Mouse (Mus musculus): Measurements from ENCODE around the gene Hectd3.
A peak's percentile ranks its signal among the peaks of the same experiment; 100 is the strongest.

Gene Hectd3

GRCm38 (mm10) chr4:117017738-117018137 lies 22.6 kb downstream of the Hectd3 start:
- no peak for DNase-seq (ENCODE audit: low spot score)

GRCm38 (mm10) chr4:117018327-117018726 lies 23.2 kb downstream of the Hectd3 start:
- DNase-seq (ENCODE audit: low spot score) = no peak

GRCm38 (mm10) chr4:117019206-117020134 lies 24.4 kb downstream of the Hectd3 start, which contains the start of gene Eif2b3:
Gene Eif2b3 (plus strand): TSS chr4:117019402.
- peak; percentile 90 for DNase-seq (ENCODE audit: low spot score)

- DNase-seq (ENCODE audit: low spot score) = no peak
Measured at GRCm38 (mm10) chr4:117023469-117023868, 28.4 kb downstream of the Hectd3 start.

GRCm38 (mm10) chr4:117031105-117031504 lies 36.0 kb downstream of the Hectd3 start:
- DNase-seq (ENCODE audit: low spot score) = no peak

GRCm38 (mm10) chr4:117039925-117040687 lies 45.0 kb downstream of the Hectd3 start:
- DNase-seq (ENCODE audit: low spot score) = peak; percentile 49

- no peak for DNase-seq (ENCODE audit: low spot score)
Measured at GRCm38 (mm10) chr4:117040791-117041190, 45.7 kb downstream of the Hectd3 start.

GRCm38 (mm10) chr4:117041283-117041721 lies 46.2 kb downstream of the Hectd3 start:
- peak; percentile 92 for DNase-seq (ENCODE audit: low spot score)

- DNase-seq (ENCODE audit: low spot score) = peak; percentile 63
Measured at GRCm38 (mm10) chr4:117048836-117049235, 53.7 kb downstream of the Hectd3 start.

- no peak for DNase-seq (ENCODE audit: low spot score)
Measured at GRCm38 (mm10) chr4:117049485-117049884, 54.4 kb downstream of the Hectd3 start.

- no peak for DNase-seq (ENCODE audit: low spot score)
Measured at GRCm38 (mm10) chr4:117052626-117053025, 57.5 kb downstream of the Hectd3 start.

GRCm38 (mm10) chr4:117053956-117054355 lies 58.8 kb downstream of the Hectd3 start:
- DNase-seq (ENCODE audit: low spot score) = no peak
